Mouse (Mus musculus): ENCODE measurements at regions not wholly inside any gene's neighbourhood (a gene's known extent, or its start where the extent isn't known, plus 50 kb on each side); places are given as distances from the start of the nearest gene placed in this dataset.

DNA sequence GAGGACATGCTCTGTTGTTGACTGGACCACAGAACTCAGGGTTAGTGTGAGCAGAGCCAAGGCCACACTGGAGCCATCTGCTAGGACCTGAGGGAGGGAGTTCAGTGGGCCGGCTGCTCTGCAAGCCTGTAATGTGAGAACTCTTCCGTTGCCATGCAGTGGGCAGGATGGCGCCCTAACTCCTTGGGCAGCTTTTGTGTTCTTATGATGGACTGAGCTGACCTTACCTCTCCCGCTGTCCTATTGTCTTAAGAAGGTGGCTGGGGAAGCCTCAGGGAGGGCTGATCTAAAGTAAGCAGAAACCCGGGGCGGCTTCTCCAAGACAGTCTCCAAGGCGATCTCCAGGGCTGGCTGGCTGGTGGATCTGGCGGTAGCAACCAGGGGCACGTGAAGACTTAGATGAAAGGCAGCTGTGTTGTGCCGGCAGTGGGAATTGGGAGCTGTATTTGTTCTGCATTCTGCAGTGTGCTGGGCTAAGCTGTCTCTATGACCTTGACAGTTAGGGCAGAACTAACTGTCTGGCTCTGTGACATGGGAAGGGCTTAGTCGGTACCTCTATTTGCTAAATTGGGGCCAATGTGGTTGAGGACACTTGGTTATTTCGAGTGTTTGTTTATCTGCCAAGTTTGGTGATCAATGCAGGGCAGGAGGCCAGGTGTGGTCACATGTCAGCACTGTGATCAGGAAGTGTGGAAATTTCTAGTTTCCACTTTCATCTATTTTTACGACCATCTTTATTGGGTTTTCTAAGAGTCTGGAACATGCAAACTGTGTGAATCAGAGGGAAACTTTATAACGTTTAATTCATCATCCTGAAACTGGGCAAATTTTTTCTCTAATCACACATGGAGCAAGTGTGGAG lies 843.1 kb upstream of the Car8 start:
- peak; percentile 32 for DNase-seq

GRCm38 (mm10) chr4:9080821-9081493 lies 842.1 kb upstream of the Car8 start:
- DNase-seq = peak; percentile 70

DNA sequence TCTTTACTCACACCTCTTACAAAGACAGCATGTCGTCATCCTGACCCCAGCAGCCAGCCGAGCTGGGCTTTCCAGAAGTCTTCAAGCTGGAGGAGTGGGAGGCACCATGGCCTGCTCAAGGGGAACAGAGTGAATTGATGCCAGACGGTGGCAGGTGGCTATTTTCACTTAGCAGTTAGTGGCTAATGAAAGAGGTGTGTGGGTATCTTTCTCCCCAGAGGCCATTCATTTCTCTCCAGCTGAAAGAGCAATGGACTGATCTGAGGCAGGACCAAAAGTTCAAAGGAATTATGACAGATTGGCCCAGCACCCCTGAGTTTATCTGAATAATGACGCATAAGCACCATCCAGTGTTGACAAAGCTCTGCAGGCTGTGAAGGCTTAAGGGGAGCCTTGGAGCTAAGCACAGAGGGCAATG lies 841.0 kb upstream of the Car8 start:
- DNase-seq = no peak

GRCm38 (mm10) chr4:9074447-9074846 lies 835.6 kb upstream of the Car8 start:
- DNase-seq = no peak

GRCm38 (mm10) chr4:9073736-9074428 lies 835.0 kb upstream of the Car8 start:
- peak; percentile 23 for DNase-seq

DNA sequence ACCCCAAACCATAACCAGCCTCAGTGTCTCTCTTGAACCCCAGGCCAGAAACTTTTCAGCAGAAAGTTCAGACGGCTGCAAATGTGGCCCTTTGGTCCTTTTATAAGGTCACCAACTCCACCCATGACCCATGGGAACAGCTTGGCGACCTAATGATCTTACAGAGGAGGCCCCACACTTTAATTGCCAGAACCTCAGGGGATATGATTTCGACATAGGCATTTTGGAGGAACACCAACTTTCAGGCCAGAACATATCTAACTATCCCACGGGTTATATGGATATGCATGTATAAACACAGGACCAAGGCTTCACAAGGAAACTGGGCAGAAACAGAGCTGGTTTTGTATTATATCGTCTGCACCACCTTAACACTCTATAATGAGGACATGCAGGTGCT lies 833.5 kb upstream of the Car8 start:
- peak; percentile 38 for DNase-seq

DNA sequence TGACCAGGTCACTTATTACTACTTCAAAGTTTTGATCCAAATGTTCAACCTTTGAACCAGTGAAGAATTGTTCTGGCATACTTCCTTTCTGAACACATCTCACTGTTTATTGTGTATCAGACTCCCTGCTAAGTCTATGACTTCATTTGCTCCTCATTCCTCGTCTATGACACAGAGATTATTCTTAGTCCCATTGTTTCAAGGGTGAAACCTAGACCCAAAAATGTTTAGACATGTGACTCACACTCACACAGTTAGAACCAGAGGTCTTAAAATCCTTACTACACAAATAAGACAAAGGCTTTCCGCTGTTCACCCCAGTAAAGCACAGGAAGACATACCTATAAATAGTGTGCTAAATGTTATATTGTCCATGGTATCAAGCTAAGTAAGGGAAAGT lies 829.0 kb upstream of the Car8 start:
- no peak for DNase-seq

DNA sequence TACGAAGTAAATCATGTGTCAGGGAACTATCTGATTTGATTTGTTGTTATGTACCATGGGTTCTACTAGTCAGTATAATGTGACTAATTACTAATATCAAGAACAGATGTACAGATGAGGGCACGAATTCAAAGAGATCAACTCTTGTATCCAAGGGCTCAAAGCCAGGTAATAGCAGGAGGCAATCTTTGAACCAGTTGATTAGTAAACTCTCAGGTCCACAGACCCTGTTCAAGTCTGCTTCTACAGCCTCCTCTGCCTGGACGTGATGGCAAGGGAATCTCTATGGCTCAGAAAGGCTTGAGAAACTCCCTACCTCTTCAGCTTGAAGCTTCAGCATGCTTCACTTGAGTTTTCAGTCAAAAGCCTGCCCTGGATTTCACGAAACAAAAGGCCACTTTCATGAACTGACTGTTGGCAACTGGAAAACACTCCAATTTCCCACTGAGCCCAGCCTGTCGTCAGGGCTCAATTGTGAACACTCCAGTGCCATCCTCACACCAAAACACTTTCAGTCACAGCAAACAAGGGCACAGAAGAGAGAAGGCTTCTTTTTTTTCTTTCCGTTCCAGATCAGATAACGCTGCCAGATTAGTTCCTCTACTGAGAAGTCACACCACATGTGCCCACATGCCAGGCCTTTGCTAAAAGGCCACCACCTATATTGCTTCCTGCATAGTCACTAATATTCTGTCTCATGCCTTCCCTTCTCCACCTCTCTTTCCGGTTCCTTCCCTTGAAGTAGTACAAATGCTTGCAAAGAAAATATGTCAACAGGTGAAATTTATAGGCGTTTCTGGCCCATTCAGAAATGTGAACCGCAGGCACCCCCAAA lies 827.4 kb upstream of the Car8 start:
- DNase-seq = no peak

- DNase-seq = no peak
These were observed 823.1 kb upstream of the Car8 start for GRCm38 (mm10) chr4:9061941-9062340.

GRCm38 (mm10) chr4:9060221-9060620 lies 821.4 kb upstream of the Car8 start:
- no peak for DNase-seq

DNA sequence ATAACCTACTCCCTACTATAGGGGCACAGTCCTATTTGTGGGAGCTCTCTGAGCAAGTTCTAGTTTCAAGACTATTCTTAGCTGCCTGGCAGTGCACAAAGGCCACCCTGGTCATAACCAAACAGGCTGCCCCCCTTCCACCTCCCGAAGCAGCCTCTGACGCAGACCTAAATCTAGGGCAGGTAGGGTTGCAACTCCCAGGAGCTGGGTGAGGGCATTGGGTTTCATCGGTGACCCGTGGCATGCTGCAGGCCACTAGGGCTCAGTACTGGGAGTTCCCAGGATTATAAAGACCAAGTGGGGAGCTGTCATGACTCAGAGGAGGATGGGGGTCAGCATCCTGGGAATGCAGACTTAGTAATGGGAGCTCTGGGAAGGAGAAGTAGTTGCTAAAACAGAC lies 818.8 kb upstream of the Car8 start:
- no peak for DNase-seq

- no peak for DNase-seq
These were observed 818.3 kb upstream of the Car8 start for GRCm38 (mm10) chr4:9057113-9057512.

- no peak for DNase-seq
These were observed 817.0 kb upstream of the Car8 start for GRCm38 (mm10) chr4:9055876-9056275.

GRCm38 (mm10) chr4:9055266-9055820 lies 816.5 kb upstream of the Car8 start:
- no peak for DNase-seq

- no peak for DNase-seq
These were observed 810.0 kb upstream of the Car8 start for GRCm38 (mm10) chr4:9048817-9049216.

DNA sequence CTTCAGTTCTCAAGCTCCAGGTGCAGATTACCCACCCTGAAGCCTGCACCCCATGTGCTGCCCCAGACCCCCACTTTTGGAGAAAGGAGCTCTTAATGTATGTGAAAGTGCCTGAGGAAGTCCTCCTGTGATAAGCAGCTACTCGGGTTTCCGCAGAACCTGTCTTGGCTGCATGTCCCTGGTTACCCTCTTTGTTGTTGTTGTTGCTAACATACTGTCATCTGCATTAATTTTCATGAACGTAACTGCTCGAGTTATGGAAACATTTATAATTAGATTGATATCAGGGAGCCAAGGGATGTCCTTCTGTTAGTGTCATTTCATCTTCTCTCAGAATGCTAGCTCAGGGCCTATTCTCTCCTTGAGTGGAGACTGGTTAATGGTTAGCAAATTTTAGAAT lies 808.3 kb upstream of the Car8 start:
- no peak for DNase-seq

GRCm38 (mm10) chr4:9046436-9046835 lies 807.6 kb upstream of the Car8 start:
- DNase-seq = no peak

DNA sequence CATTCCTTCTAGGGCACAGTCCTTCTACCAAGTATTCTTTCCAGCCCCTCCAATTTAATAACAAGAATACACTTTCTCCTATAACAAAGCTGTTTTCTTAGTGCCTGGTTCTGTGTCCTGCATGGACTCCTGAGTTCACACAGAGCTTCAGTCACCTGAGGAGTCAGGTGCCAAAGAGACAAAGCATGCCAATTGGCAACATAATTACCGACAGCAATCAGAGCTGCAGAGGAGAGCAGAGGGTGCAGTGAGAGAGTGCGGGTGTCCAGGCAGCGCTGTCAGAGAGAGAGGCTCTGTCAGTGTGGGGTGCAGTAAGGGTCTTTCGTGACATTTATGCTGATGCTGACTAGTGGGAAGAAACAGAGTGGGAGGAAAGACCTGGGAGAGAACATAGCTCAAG lies 807.2 kb upstream of the Car8 start:
- DNase-seq = no peak

DNA sequence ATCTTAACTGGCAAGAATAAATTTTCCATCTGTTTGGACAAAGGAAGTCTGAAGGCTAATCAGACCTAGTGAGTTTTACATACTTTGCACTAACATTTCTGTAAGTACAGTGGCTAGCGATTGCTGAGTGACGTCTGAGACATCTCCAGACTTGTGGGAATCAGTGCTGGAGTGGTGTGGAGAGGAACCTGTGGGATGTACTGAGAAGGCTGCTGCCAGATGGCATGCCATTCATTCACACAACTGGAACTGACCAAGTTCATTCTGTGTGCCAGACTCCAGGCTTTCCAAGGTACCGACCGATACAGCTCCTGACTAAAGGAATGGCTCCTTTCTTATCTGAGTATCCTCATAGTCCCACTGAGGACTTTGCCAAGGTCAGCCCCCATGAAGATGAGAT lies 797.2 kb upstream of the Car8 start:
- no peak for DNase-seq

DNA sequence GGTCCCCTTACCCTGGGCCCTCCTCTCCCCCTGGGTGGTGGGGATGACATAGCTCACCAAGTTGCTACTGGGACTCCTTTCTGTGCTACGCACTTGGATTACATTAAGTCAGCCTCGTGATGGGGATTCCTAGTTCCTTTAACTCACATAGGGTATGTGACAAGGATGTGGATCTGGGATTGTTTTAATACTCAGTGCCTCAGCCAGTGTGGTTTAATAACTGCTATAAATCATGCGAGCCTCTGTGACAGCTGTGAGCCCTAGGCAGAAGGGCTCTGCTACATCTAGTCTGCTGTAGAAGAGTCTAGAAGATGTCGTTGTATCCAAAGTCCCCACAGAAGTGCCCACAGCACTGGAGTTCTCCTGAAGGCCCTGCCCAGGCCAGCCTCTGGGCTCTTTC lies 796.5 kb upstream of the Car8 start:
- DNase-seq = no peak

DNA sequence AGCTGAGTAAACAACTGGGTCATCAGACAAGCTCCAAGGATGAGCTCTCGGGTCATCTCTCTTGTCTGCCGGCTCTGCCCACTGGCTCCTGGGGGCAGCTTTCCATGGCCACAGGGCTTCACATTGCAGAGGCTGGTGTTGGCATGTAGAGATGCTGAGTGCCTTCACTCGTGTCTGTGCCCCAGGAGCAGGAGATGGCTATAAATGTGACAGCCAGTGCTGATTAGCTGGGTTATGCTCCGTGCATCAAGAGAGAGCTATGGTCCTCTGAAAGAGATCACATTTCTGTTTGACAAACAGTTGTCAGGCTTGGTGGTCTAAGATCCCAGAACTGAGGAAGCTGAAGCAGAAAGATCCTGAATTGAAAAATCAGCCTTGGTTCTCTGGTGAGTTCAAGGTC lies 795.4 kb upstream of the Car8 start:
- no peak for DNase-seq

GRCm38 (mm10) chr4:9033106-9033642 lies 794.3 kb upstream of the Car8 start:
- DNase-seq = no peak
